13 mouse cellular contexts compared by ENCODE assay signal in genomic region chr15:81840306-81840705, GRCm38 (mm10). TPM values are rescaled to one million over a fixed set of nuclear protein-coding genes. Genes with fewer than 3 reads are reported as not detected.
A peak's percentile ranks its signal among the peaks of the same experiment; 100 is the strongest.
DNase-seq lines count a peak whose midpoint lies in the region; ATAC-seq and TF ChIP-seq lines count a peak whose summit lies in the region.
"Had no signal": no experiment of that assay in that cellular context is flagged by ENCODE, and none has a peak within 500 bp of the region (broad histone marks: within the 10 kb centered on the region; RNA-seq: fewer than 3 reads in every experiment).

No protein-coding gene starts in this region.

- 86% methylated on average over 7 of the region's 7 CpGs for WGBS in intestine, postnatal 0 days
- 89% methylated on average over 7 of the region's 7 CpGs for WGBS in intestine, embryonic 15.5 days
- 82% methylated on average over 7 of the region's 7 CpGs for WGBS in lung, embryonic 16.5 days

- TF ChIP-seq CTCF in gastrocnemius, adult 2 months (IDR thresholded peaks at IDR 0.05) = no peak
- no peak for TF ChIP-seq CTCF in intestine, postnatal 0 days (IDR thresholded peaks at IDR 0.05; ENCODE audit: low read depth)

- H3K9ac ChIP-seq in intestine, postnatal 0 days (ENCODE audit: low read depth, low read length) = no peak overlapping the region
- H3K9ac ChIP-seq in intestine, embryonic 15.5 days = no peak overlapping the region
- H3K9ac ChIP-seq in lung, embryonic 16.5 days (ENCODE audit: low read length) = 0 out of 2 replicates have a peak overlapping the region, but pooled peaks have one; percentile 9
- H3K9ac ChIP-seq: forebrain, postnatal 0 days; hindbrain, embryonic 15.5 days; liver, embryonic 13.5 days had no signal

- H3K27ac ChIP-seq in gastrocnemius, adult 2 months = peak overlapping the region; percentile 96
- 0 out of 2 replicates have a peak overlapping the region, but pooled peaks have one; percentile 57 for H3K27ac ChIP-seq in intestine, postnatal 0 days (ENCODE audit: low read depth, low read length)
- no peak overlapping the region for H3K27ac ChIP-seq in intestine, embryonic 15.5 days
- H3K27ac ChIP-seq in lung, embryonic 16.5 days (ENCODE audit: low read length) = no peak overlapping the region
- H3K27ac ChIP-seq: forebrain, embryonic 10.5 days; hindbrain, embryonic 15.5 days; kidney, postnatal 0 days; liver, embryonic 13.5 days had no signal

- H3K4me2 ChIP-seq in intestine, postnatal 0 days (replicated peaks; ENCODE audit: low read depth) = no peak overlapping the region
- H3K4me2 ChIP-seq in intestine, embryonic 15.5 days (replicated peaks) = no peak overlapping the region
- H3K4me2 ChIP-seq in lung, embryonic 16.5 days (ENCODE audit: low read depth, low read length) = no peak overlapping the region
- H3K4me2 ChIP-seq: hindbrain, embryonic 15.5 days; liver, embryonic 13.5 days had no signal

- peaks cover 6% of the 10 kb centered on the region; the same call in 1 of the 2 replicates for H3K4me1 ChIP-seq in intestine, postnatal 0 days (replicated peaks; ENCODE audit: control insufficient read depth, insufficient read depth, low read length)
- peaks cover 20% of the 10 kb centered on the region for H3K4me1 ChIP-seq in intestine, embryonic 15.5 days (replicated peaks)
- peaks cover 33% of the 10 kb centered on the region for H3K4me1 ChIP-seq in lung, embryonic 16.5 days (replicated peaks; ENCODE audit: control insufficient read depth, insufficient read depth, low read length)

- no peak overlapping the region for H3K4me3 ChIP-seq in gastrocnemius, adult 2 months
- H3K4me3 ChIP-seq in intestine, postnatal 0 days (ENCODE audit: low read depth, low read length) = no peak overlapping the region
- H3K4me3 ChIP-seq in intestine, embryonic 15.5 days (replicated peaks) = no peak overlapping the region
- no peak overlapping the region for H3K4me3 ChIP-seq in lung, embryonic 16.5 days (ENCODE audit: low read length)
- H3K4me3 ChIP-seq: forebrain, embryonic 10.5 days; hindbrain, embryonic 15.5 days; liver, embryonic 13.5 days had no signal

- no peaks in the 10 kb centered on the region for H3K36me3 ChIP-seq in intestine, postnatal 0 days (ENCODE audit: control insufficient read depth, insufficient read depth)
- no peaks in the 10 kb centered on the region for H3K36me3 ChIP-seq in intestine, embryonic 15.5 days
- no peaks in the 10 kb centered on the region for H3K36me3 ChIP-seq in lung, embryonic 16.5 days (ENCODE audit: control insufficient read depth, insufficient read depth, low read length)
- H3K36me3 ChIP-seq: forebrain, embryonic 10.5 days; hindbrain, embryonic 15.5 days; liver, embryonic 13.5 days had no signal

- intact Hi-C loops in gastrocnemius, adult 2 months (cut with DNase I) = no loop called here

- DNase-seq in gastrocnemius, adult 2 months = no peak
- DNase-seq in gastrocnemius, postnatal 25 days = no peak
- no peak for DNase-seq in lung, adult 18-20 months
- no peak for DNase-seq in frontal cortex, postnatal 14 days (ENCODE audit: low spot score in 2 of 2)
- DNase-seq: B cell, adult 2 months; liver, embryonic 13.5 days had no signal

- ATAC-seq in intestine, postnatal 0 days = no peak
- no peak for ATAC-seq in intestine, embryonic 15.5 days
- no peak for ATAC-seq in lung, embryonic 16.5 days (ENCODE audit: low read depth)

- no peaks in the 10 kb centered on the region for H3K27me3 ChIP-seq in intestine, postnatal 0 days (replicated peaks; ENCODE audit: control insufficient read depth, insufficient read depth, low read length)
- H3K27me3 ChIP-seq in intestine, embryonic 15.5 days (replicated peaks) = no peaks in the 10 kb centered on the region
- H3K27me3 ChIP-seq in lung, embryonic 16.5 days (ENCODE audit: control insufficient read depth, insufficient read depth, low read depth, low read length) = no peaks in the 10 kb centered on the region

- no peaks in the 10 kb centered on the region for H3K9me3 ChIP-seq in intestine, postnatal 0 days (ENCODE audit: control insufficient read depth)
- no peaks in the 10 kb centered on the region for H3K9me3 ChIP-seq in intestine, embryonic 15.5 days
- H3K9me3 ChIP-seq in lung, embryonic 16.5 days (ENCODE audit: control insufficient read depth, low read length) = no peaks in the 10 kb centered on the region
- H3K9me3 ChIP-seq: forebrain, embryonic 10.5 days; hindbrain, embryonic 15.5 days; liver, embryonic 13.5 days had no signal

RNA-seq across cellular contexts. Expression of gene Tob2, which starts 18.3 kb away (rescaled TPM):
- total RNA-seq in gastrocnemius, adult 2 months (2021) = 100 to 1,000 TPM; 151 to 205 TPM
- total RNA-seq in gastrocnemius, postnatal 25 days (2021) = 10 to 100 TPM; 47.4 to 85.8 TPM
- polyA plus RNA-seq in intestine, postnatal 0 days (2015; fragmentation: Nextera tagmentation; extraction: Ambion mirVana) = 19.8 and 22.1 TPM in 2 replicates
- polyA plus RNA-seq in intestine, embryonic 15.5 days (2015; fragmentation: Nextera tagmentation; extraction: Ambion mirVana) = 25.9 and 26.0 TPM in 2 replicates
- polyA plus RNA-seq in lung, embryonic 16.5 days (2015; fragmentation: Nextera tagmentation; extraction: Ambion mirVana) = 32.3 and 36.0 TPM in 2 replicates

RNA-seq across cellular contexts. Expression of gene Phf5a, which starts 31.4 kb away (rescaled TPM):
- total RNA-seq in gastrocnemius, adult 2 months (2021) = 10 to 100 TPM; 38.4 to 39.9 TPM
- 10 to 100 TPM; 35.3 to 40.3 TPM for total RNA-seq in gastrocnemius, postnatal 25 days (2021)
- 75.9 and 79.2 TPM in 2 replicates for polyA plus RNA-seq in intestine, postnatal 0 days (2015; fragmentation: Nextera tagmentation; extraction: Ambion mirVana)
- polyA plus RNA-seq in intestine, embryonic 15.5 days (2015; fragmentation: Nextera tagmentation; extraction: Ambion mirVana) = 120 and 152 TPM in 2 replicates
- 146 and 148 TPM in 2 replicates for polyA plus RNA-seq in lung, embryonic 16.5 days (2015; fragmentation: Nextera tagmentation; extraction: Ambion mirVana)

RNA-seq across cellular contexts. Expression of gene Aco2, which starts 31.8 kb away (rescaled TPM):
- 1,000 to 10,000 TPM; 1,155 to 1,439 TPM for total RNA-seq in gastrocnemius, adult 2 months (2021)
- 1,000 to 10,000 TPM; 1,158 to 1,247 TPM for total RNA-seq in gastrocnemius, postnatal 25 days (2021)
- polyA plus RNA-seq in intestine, postnatal 0 days (2015; fragmentation: Nextera tagmentation; extraction: Ambion mirVana) = 192 and 209 TPM in 2 replicates
- polyA plus RNA-seq in intestine, embryonic 15.5 days (2015; fragmentation: Nextera tagmentation; extraction: Ambion mirVana) = 227 and 239 TPM in 2 replicates
- polyA plus RNA-seq in lung, embryonic 16.5 days (2015; fragmentation: Nextera tagmentation; extraction: Ambion mirVana) = 171 and 180 TPM in 2 replicates

RNA-seq across cellular contexts. Expression of gene Tef, which starts 38.1 kb away (rescaled TPM):
- total RNA-seq in gastrocnemius, adult 2 months (2021) = 100 to 1,000 TPM; 101 to 191 TPM
- 100 to 1,000 TPM; 113 to 168 TPM for total RNA-seq in gastrocnemius, postnatal 25 days (2021)
- 13.4 and 16.0 TPM in 2 replicates for polyA plus RNA-seq in intestine, postnatal 0 days (2015; fragmentation: Nextera tagmentation; extraction: Ambion mirVana)
- polyA plus RNA-seq in intestine, embryonic 15.5 days (2015; fragmentation: Nextera tagmentation; extraction: Ambion mirVana) = 15.9 and 17.7 TPM in 2 replicates
- polyA plus RNA-seq in lung, embryonic 16.5 days (2015; fragmentation: Nextera tagmentation; extraction: Ambion mirVana) = 32.4 and 39.8 TPM in 2 replicates

Comparison
In these comparisons a context has a peak if more than half of its experiments do, and no peak if none do; other contexts are left out.
1. H3K27ac ChIP-seq: peak in gastrocnemius, adult 2 months (single experiment) and intestine, postnatal 0 days (single experiment); none in intestine, embryonic 15.5 days (single experiment) and lung, embryonic 16.5 days (single experiment).